Mouse (Mus musculus) MEL (cell line): ENCODE measurements around the gene Alg6. TPM values are rescaled to one million over a fixed set of nuclear protein-coding genes. Genes with fewer than 3 reads are reported as not detected.

Experiments used
- DNase-seq: peaks from one replicate; pipeline ENCODE4 v3.0.0; 2011; ENCODE audit warnings: low read depth, low spot score
- H3K27ac ChIP-seq: 2 replicates; pipeline ENCODE4 v1.5.1; 2012; ENCODE audit warnings: low read depth, mild to moderate bottlenecking, control low read depth, low read length, moderate library complexity; ENCODE audit not compliant: control insufficient read depth
- H3K27me3 ChIP-seq, 2 experiments: fragments of 150-350 bp in 1 of 2; sonication (generic) in 1 of 2; 2 replicates each; pipeline ENCODE4 v1.6.1; 2012; ENCODE audit warnings: low read length in 2 of 2, mild to moderate bottlenecking in 2 of 2, improper control_type of control experiment in 1 of 2, moderate library complexity in 1 of 2; ENCODE audit not compliant: insufficient read depth in 2 of 2, control insufficient read depth in 1 of 2
- H3K36me3 ChIP-seq, 2 experiments: 2 replicates each; pipeline ENCODE4 v1.6.1; 2012 to 2014; ENCODE audit warnings: low read length in 2 of 2, improper control_type of control experiment in 1 of 2, inconsistent platforms in 1 of 2, mild to moderate bottlenecking in 1 of 2; ENCODE audit not compliant: insufficient read depth in 2 of 2, control insufficient read depth in 1 of 2
- H3K4me1 ChIP-seq, 2 experiments: fragments of 150-350 bp in 1 of 2; sonication (generic) in 1 of 2; 2 replicates each; pipeline ENCODE4 v1.6.1; 2012; ENCODE audit warnings: low read length in 2 of 2, improper control_type of control experiment in 1 of 2, mild to moderate bottlenecking in 1 of 2; ENCODE audit not compliant: insufficient read depth in 2 of 2, control insufficient read depth in 1 of 2
- H3K4me3 ChIP-seq, 2 experiments: fragments of 150-350 bp in 1 of 2; sonication (generic) in 1 of 2; 2 replicates each; pipeline ENCODE4 v1.5.1; 2012; ENCODE audit warnings: low read depth in 2 of 2, low read length in 2 of 2, mild to moderate bottlenecking in 2 of 2, moderate library complexity in 2 of 2, control low read depth in 1 of 2, improper control_type of control experiment in 1 of 2; ENCODE audit not compliant: control insufficient read depth in 1 of 2, insufficient read depth in 1 of 2
- H3K79me2 ChIP-seq: 2 replicates; pipeline ENCODE4 v1.6.1; 2012; ENCODE audit warnings: mild to moderate bottlenecking, low read length, moderate library complexity; ENCODE audit not compliant: control insufficient read depth, poor library complexity, insufficient read depth
- H3K9ac ChIP-seq: 2 replicates; pipeline ENCODE4 v1.6.1; 2012; ENCODE audit warnings: low read depth, mild to moderate bottlenecking, control low read depth, low read length, moderate library complexity; ENCODE audit not compliant: control insufficient read depth, poor library complexity, severe bottlenecking
- H3K9me3 ChIP-seq: fragments of 150-350 bp; sonication (generic); replicated peaks from 2 replicates; pipeline ENCODE4 v1.6.1; 2012; ENCODE audit warnings: mild to moderate bottlenecking, low read length, improper control_type of control experiment, moderate library complexity; ENCODE audit not compliant: insufficient read depth
- BHLHE40 ChIP-seq: IDR thresholded peaks from 2 replicates; pipeline ENCODE4 v1.6.1; 2012; ENCODE audit warnings: low read depth, mild to moderate bottlenecking, inconsistent platforms, low read length, improper control_type of control experiment, borderline replicate concordance
- CTCF ChIP-seq, 3 experiments: IDR thresholded peaks in 2 of 3; conservative IDR thresholded peaks in 1 of 3; 2 replicates each; pipeline ENCODE4 v1.5.1; 2011 to 2012; ENCODE audit warnings: low read length in 3 of 3, low read depth in 2 of 3, mild to moderate bottlenecking in 2 of 3, improper control_type of control experiment in 1 of 3, inconsistent platforms in 1 of 3, mixed read lengths in 1 of 3, moderate library complexity in 1 of 3; ENCODE audit not compliant: control insufficient read depth in 1 of 3, insufficient read depth in 1 of 3, poor library complexity in 1 of 3, severe bottlenecking in 1 of 3
- E2F4 ChIP-seq: IDR thresholded peaks from 2 replicates; pipeline ENCODE4 v1.6.1; 2011; ENCODE audit warnings: low read depth, low read length, improper control_type of control experiment, borderline replicate concordance
- ELF1 ChIP-seq: IDR thresholded peaks from 2 replicates; pipeline ENCODE4 v1.6.1; 2014; ENCODE audit warnings: low read depth, mild to moderate bottlenecking, inconsistent platforms, low read length, improper control_type of control experiment, moderate library complexity
- GABPA ChIP-seq: IDR thresholded peaks from 2 replicates; pipeline ENCODE4 v1.6.1; 2012; ENCODE audit warnings: low read depth, mild to moderate bottlenecking, inconsistent platforms, low read length, improper control_type of control experiment, moderate library complexity
- GATA1 ChIP-seq: IDR thresholded peaks from 2 replicates; pipeline ENCODE4 v1.6.1; 2011; ENCODE audit warnings: low read depth, low read length, improper control_type of control experiment
- HCFC1 ChIP-seq: IDR thresholded peaks from 2 replicates; pipeline ENCODE4 v1.6.1; 2012; ENCODE audit warnings: low read depth, mild to moderate bottlenecking, inconsistent platforms, low read length, improper control_type of control experiment, moderate library complexity
- JUND ChIP-seq: IDR thresholded peaks from 2 replicates; pipeline ENCODE4 v1.6.1; 2011; ENCODE audit warnings: low read depth, mild to moderate bottlenecking, improper control_type of control experiment, low read length
- MAFK ChIP-seq: IDR thresholded peaks from 2 replicates; pipeline ENCODE4 v1.6.1; 2011; ENCODE audit warnings: low read depth, mild to moderate bottlenecking, low read length, improper control_type of control experiment, borderline replicate concordance
- MAX ChIP-seq: IDR thresholded peaks from 2 replicates; pipeline ENCODE4 v1.6.1; 2011; ENCODE audit warnings: low read length, improper control_type of control experiment
- MAZ ChIP-seq: IDR thresholded peaks from 2 replicates; pipeline ENCODE4 v1.6.1; 2012; ENCODE audit warnings: low read depth, mild to moderate bottlenecking, inconsistent platforms, low read length, improper control_type of control experiment
- MEF2A ChIP-seq: IDR thresholded peaks from 2 replicates; pipeline ENCODE4 v1.6.1; 2014; ENCODE audit warnings: low read depth, mild to moderate bottlenecking, inconsistent platforms, low read length, improper control_type of control experiment; ENCODE audit not compliant: poor library complexity, insufficient replicate concordance, severe bottlenecking; ENCODE audit errors: extremely low read depth
- NRF1 ChIP-seq: IDR thresholded peaks from 2 replicates; pipeline ENCODE4 v1.6.1; 2014; ENCODE audit warnings: low read depth, mild to moderate bottlenecking, inconsistent platforms, low read length, improper control_type of control experiment, moderate library complexity; ENCODE audit not compliant: poor library complexity, insufficient read depth, severe bottlenecking
- POLR2A ChIP-seq, 2 experiments: IDR thresholded peaks; 2 replicates each; pipeline ENCODE4 v1.6.1; 2011 to 2012; ENCODE audit warnings: low read length in 2 of 2, mild to moderate bottlenecking in 2 of 2, control low read depth in 1 of 2, improper control_type of control experiment in 1 of 2, low read depth in 1 of 2, moderate library complexity in 1 of 2; ENCODE audit not compliant: control insufficient read depth in 1 of 2, insufficient read depth in 1 of 2, poor library complexity in 1 of 2
- POLR2AphosphoS2 ChIP-seq: IDR thresholded peaks from 2 replicates; pipeline ENCODE4 v1.6.1; 2011; ENCODE audit warnings: low read length, improper control_type of control experiment
- POLR2AphosphoS5 ChIP-seq: IDR thresholded peaks from 2 replicates; pipeline ENCODE4 v1.6.1; 2012; ENCODE audit warnings: low read depth, borderline replicate concordance, mild to moderate bottlenecking, inconsistent platforms, low read length, moderate library complexity, mixed read lengths
- RAD21 ChIP-seq: IDR thresholded peaks from 2 replicates; pipeline ENCODE4 v1.6.1; 2011; ENCODE audit warnings: mild to moderate bottlenecking, low read depth, low read length, improper control_type of control experiment
- RCOR1 ChIP-seq: IDR thresholded peaks from 2 replicates; pipeline ENCODE4 v1.6.1; 2012; ENCODE audit warnings: low read depth, mild to moderate bottlenecking, inconsistent platforms, low read length, improper control_type of control experiment
- SMC3 ChIP-seq: IDR thresholded peaks from 2 replicates; pipeline ENCODE4 v1.6.1; 2011; ENCODE audit warnings: low read depth, low read length, improper control_type of control experiment
- TAL1 ChIP-seq: IDR thresholded peaks from 2 replicates; pipeline ENCODE4 v1.6.1; 2012; ENCODE audit warnings: mild to moderate bottlenecking, inconsistent platforms, low read length, moderate library complexity, mixed read lengths
- TBP ChIP-seq: IDR thresholded peaks from 2 replicates; pipeline ENCODE4 v1.8.0; 2011; ENCODE audit warnings: low read depth, low read length, improper control_type of control experiment
- TCF12 ChIP-seq: IDR thresholded peaks from 2 replicates; pipeline ENCODE4 v1.6.1; 2014; ENCODE audit warnings: low read depth, mild to moderate bottlenecking, inconsistent platforms, low read length, improper control_type of control experiment, moderate library complexity
- UBTF ChIP-seq: IDR thresholded peaks from 2 replicates; pipeline ENCODE4 v1.6.1; 2012; ENCODE audit warnings: low read depth, mild to moderate bottlenecking, inconsistent platforms, low read length, improper control_type of control experiment, moderate library complexity, borderline replicate concordance; ENCODE audit not compliant: insufficient read depth
- USF1 ChIP-seq: IDR thresholded peaks from 2 replicates; pipeline ENCODE4 v1.6.1; 2014; ENCODE audit warnings: low read depth, mild to moderate bottlenecking, inconsistent platforms, low read length, improper control_type of control experiment, moderate library complexity
- USF2 ChIP-seq, 2 experiments: IDR thresholded peaks; 2 replicates each; pipeline ENCODE4 v1.6.1; 2011 to 2012; ENCODE audit warnings: improper control_type of control experiment in 2 of 2, low read length in 2 of 2, borderline replicate concordance in 1 of 2, inconsistent platforms in 1 of 2, low read depth in 1 of 2, mild to moderate bottlenecking in 1 of 2; ENCODE audit not compliant: insufficient read depth in 1 of 2
- ZC3H11A ChIP-seq: IDR thresholded peaks from 2 replicates; pipeline ENCODE4 v1.6.1; 2012; ENCODE audit warnings: low read depth, mild to moderate bottlenecking, inconsistent platforms, low read length, improper control_type of control experiment
- ZKSCAN1 ChIP-seq: IDR thresholded peaks from 2 replicates; pipeline ENCODE4 v1.6.1; 2012; ENCODE audit warnings: low read depth, mild to moderate bottlenecking, inconsistent platforms, low read length, improper control_type of control experiment, moderate library complexity
- ZMIZ1 ChIP-seq: IDR thresholded peaks from 2 replicates; pipeline ENCODE4 v1.6.1; 2012; ENCODE audit warnings: low read depth, mild to moderate bottlenecking, inconsistent platforms, low read length, improper control_type of control experiment, moderate library complexity
- ZNF384 ChIP-seq: IDR thresholded peaks from 2 replicates; pipeline ENCODE4 v1.6.1; 2012; ENCODE audit warnings: low read depth, mild to moderate bottlenecking, inconsistent platforms, low read length, improper control_type of control experiment
- polyA plus RNA-seq, 2 experiments: library from polyadenylated mRNA; stranded (reverse) in 1 of 2; unstranded in 1 of 2; fragments of >175 nt in 1 of 2; fragments of >200 nt in 1 of 2; gene quantifications; 2 replicates each; pipeline versions ENCODE4 v1.2.1 to v1.2.4; 2012; ENCODE audit warnings: low replicate concordance in 2 of 2, low read depth in 1 of 2; ENCODE audit not compliant: insufficient read length in 2 of 2, insufficient read depth in 1 of 2, missing spikeins in 1 of 2
- total RNA-seq: library from RNA; depleted of rRNA; stranded (reverse); fragments of 300-350 nt; gene quantifications from 2 replicates; pipeline ENCODE4 v1.2.3, GENCODE M21; 2012

Alg6 gene
- total and polyA plus RNA-seq, 3 experiments = 12.2 to 15.0 TPM; not detected in 1

GRCm38 (mm10) chr4:99766753-99767152, 51.3 kb downstream of the Alg6 start:
- DNase-seq = peak; percentile 28
- no peak for TF ChIP-seq ZC3H11A
- TF ChIP-seq ZMIZ1 = no peak
- no peak for TF ChIP-seq ZKSCAN1
- TF ChIP-seq POLR2AphosphoS5 = no peak
- no peak for TF ChIP-seq TAL1
- TF ChIP-seq POLR2A (IDR thresholded peaks at IDR 0.05; ENCODE audit: control insufficient read depth in 1 of 2, insufficient read depth in 1 of 2, low read depth in 1 of 2, low read length in 2 of 2, poor library complexity in 1 of 2) = no peak
- TF ChIP-seq ZNF384 = no peak
- TF ChIP-seq JUND = no peak
- TF ChIP-seq NRF1 = no peak
- TF ChIP-seq RAD21 = peak; percentile 17
- no peak for TF ChIP-seq BHLHE40
- TF ChIP-seq USF1 = no peak
- no peak for TF ChIP-seq TBP
- TF ChIP-seq E2F4 = no peak
- no peak for TF ChIP-seq MAX
- TF ChIP-seq CTCF (IDR thresholded peaks at IDR 0.05 in 2 of 3, conservative IDR thresholded peaks at IDR 0.05 in 1 of 3; ENCODE audit: control insufficient read depth in 1 of 3, insufficient read depth in 1 of 3, low read depth in 2 of 3, low read length in 3 of 3, poor library complexity in 1 of 3, severe bottlenecking in 1 of 3) = peak in 2 of 3 experiments; percentile 16 to 30; a peak in 2 of 6 replicates
- no peak for TF ChIP-seq USF2 (IDR thresholded peaks at IDR 0.05; ENCODE audit: borderline replicate concordance in 1 of 2, insufficient read depth in 1 of 2, low read depth in 1 of 2, low read length in 2 of 2)
- TF ChIP-seq GATA1 = no peak
- TF ChIP-seq HCFC1 = no peak
- TF ChIP-seq SMC3 = 0 out of 2 replicates have a peak, but pooled peaks have one; percentile 18
- TF ChIP-seq GABPA = no peak
- no peak for TF ChIP-seq MAZ

GRCm38 (mm10) chr4:99770555-99770954, 55.1 kb downstream of the Alg6 start:
- Histone ChIP-seq H3K4me1 (no peaks in the 10 kb centered on the region), H3K27me3 (no peaks in the 10 kb centered on the region), H3K27ac (no peak overlapping the region), H3K36me3 (no peaks in the 10 kb centered on the region), H3K79me2 (no peaks in the 10 kb centered on the region), H3K9ac (no peak overlapping the region), H3K9me3 (no peaks in the 10 kb centered on the region), H3K4me3 (no peak overlapping the region)
- TF ChIP-seq JUND (no peak), TBP (no peak), NRF1 (no peak), RAD21 (no peak), POLR2A (IDR thresholded peaks at IDR 0.05; ENCODE audit: control insufficient read depth in 1 of 2, insufficient read depth in 1 of 2, low read depth in 1 of 2, low read length in 2 of 2, poor library complexity in 1 of 2) (no peak), ELF1 (no peak), MEF2A (no peak), POLR2AphosphoS2 (no peak), ZMIZ1 (no peak), TCF12 (no peak), RCOR1 (no peak), BHLHE40 (no peak), MAFK (no peak), UBTF (no peak), USF1 (no peak)
- no peak for DNase-seq

More at GRCm38 (mm10) chr4:99766753-99767152, 51.3 kb downstream of the Alg6 start:
- Histone ChIP-seq H3K27me3 (no peaks in the 10 kb centered on the region), H3K9ac (no peak overlapping the region), H3K79me2 (no peaks in the 10 kb centered on the region), H3K4me1 (no peaks in the 10 kb centered on the region), H3K9me3 (no peaks in the 10 kb centered on the region), H3K27ac (no peak overlapping the region), H3K4me3 (no peak overlapping the region), H3K36me3 (no peaks in the 10 kb centered on the region)
